Mouse (Mus musculus): ENCODE measurements at regions not wholly inside any gene's neighbourhood (a gene's known extent, or its start where the extent isn't known, plus 50 kb on each side); places are given as distances from the start of the nearest gene placed in this dataset.

DNA sequence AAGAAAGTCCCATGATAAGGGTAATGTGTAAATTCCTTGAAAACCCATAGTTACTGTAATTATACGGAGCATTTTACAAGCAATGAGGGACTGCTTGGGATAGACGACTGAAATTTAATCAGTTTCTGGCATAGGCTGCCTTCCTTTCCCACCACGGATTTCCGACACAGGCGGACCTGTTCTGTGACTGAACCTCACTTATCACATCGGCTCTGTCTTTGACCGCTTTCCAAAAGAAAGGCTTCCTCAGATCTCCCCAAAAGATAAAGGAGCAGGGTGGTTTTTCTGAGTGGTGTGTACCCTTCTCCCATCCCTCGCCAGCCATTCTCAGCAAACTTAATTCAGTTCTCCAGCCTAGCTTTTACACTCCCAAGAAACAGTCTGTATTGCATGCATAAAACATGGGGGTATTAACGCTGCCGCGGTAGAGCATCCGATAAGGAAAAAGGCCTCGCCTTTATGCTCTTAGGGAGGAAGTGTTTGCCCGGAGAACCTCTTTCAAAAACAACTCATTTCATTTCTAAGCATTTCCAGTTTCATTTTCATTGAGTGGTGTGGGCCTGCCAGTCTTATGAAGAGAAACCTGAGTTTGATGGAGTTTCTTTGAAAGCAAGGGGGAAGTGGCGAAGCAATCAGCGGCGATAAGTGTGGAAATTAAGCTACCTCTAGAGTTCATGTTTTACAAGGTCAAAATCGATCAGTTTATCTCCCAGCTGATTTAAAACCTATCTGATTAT is 435.8 kb upstream of the Adgrl2 start:
- DNase-seq (ENCODE audit: low spot score in 2 of 2) = no peak

- no peak for DNase-seq (ENCODE audit: low spot score in 2 of 2)
Observed at GRCm38 (mm10) chr3:149424306-149424705, 434.0 kb upstream of the Adgrl2 start.

DNA sequence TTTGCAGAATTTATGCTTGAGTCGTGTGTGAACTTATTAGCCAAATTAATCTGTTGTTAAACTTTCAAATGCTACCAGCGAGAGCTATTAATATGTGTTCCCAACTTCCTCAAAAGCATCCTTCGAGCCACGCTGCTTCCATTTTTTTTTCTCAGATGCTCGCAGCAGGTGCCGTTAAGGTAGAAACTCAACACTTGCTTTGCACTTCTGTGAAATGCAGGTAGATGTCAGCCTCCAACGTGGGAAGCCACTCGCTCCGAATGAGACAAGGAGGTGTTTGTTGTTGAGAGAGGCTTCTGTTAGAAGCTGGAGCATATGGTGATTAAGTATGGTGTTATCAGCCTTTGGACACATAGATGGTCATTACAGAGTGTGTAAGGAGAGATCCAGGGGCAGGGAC is 433.1 kb upstream of the Adgrl2 start:
- DNase-seq (ENCODE audit: low spot score in 2 of 2) = no peak

- no peak for DNase-seq (ENCODE audit: low spot score in 2 of 2)
Observed at GRCm38 (mm10) chr3:149415081-149415480, 424.7 kb upstream of the Adgrl2 start.

- DNase-seq (ENCODE audit: low spot score in 2 of 2) = no peak
Observed at GRCm38 (mm10) chr3:149413114-149413513, 422.8 kb upstream of the Adgrl2 start.

GRCm38 (mm10) chr3:149410518-149410917 is 420.2 kb upstream of the Adgrl2 start:
- no peak for DNase-seq (ENCODE audit: low spot score in 2 of 2)

DNA sequence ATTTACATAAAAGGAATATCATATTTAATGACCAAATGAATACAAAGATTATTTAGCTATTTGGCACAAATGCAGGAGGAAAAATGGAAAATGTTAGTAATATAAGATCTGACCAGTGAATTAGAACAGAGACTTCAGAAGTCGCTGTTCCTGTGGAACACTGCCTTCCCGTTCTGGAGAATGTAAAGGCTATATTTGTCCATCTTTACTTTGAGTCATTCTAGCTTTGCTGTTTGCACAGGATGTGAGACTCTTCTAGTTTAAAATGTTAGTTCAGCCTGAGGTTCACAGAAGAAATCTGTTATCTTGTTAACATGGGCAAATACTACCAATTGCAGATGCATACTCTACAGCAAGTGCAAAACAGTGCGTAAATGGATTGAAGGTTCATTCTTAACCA is 418.5 kb upstream of the Adgrl2 start:
- DNase-seq (ENCODE audit: low spot score in 2 of 2) = no peak

- no peak for DNase-seq (ENCODE audit: low spot score in 2 of 2)
Observed at GRCm38 (mm10) chr3:149405872-149406271, 415.5 kb upstream of the Adgrl2 start.

- no peak for DNase-seq (ENCODE audit: low spot score in 2 of 2)
Observed at GRCm38 (mm10) chr3:149404691-149405090, 414.3 kb upstream of the Adgrl2 start.

- DNase-seq (ENCODE audit: low spot score in 2 of 2) = no peak
Observed at GRCm38 (mm10) chr3:149402496-149402895, 412.1 kb upstream of the Adgrl2 start.

DNA sequence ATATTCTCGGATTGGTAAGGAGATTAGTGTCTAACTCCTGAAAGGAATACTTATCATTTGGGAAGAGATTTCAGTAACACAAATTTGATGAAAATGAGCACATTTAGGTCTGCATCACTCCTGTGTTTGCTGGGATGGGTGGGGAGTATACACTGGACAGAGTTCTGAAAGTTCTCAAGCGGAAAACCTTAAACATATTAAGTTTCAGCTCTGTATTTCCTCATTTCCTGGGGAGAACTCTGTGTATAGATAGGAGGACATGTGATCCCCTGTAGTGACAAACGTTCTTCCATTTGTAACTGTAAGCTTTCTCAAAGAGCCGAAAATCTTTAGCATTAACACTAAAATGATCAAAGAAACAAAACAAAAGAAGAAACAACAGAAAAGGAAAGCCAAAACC is 404.7 kb upstream of the Adgrl2 start:
- no peak for DNase-seq (ENCODE audit: low spot score in 2 of 2)

- DNase-seq (ENCODE audit: low spot score in 2 of 2) = no peak
Observed at GRCm38 (mm10) chr3:149393317-149394172, 403.2 kb upstream of the Adgrl2 start.

GRCm38 (mm10) chr3:149392164-149392563 is 401.8 kb upstream of the Adgrl2 start:
- DNase-seq (ENCODE audit: low spot score in 2 of 2) = no peak

- no peak for DNase-seq (ENCODE audit: low spot score in 2 of 2)
Observed at GRCm38 (mm10) chr3:149387537-149387936, 397.2 kb upstream of the Adgrl2 start.

DNA sequence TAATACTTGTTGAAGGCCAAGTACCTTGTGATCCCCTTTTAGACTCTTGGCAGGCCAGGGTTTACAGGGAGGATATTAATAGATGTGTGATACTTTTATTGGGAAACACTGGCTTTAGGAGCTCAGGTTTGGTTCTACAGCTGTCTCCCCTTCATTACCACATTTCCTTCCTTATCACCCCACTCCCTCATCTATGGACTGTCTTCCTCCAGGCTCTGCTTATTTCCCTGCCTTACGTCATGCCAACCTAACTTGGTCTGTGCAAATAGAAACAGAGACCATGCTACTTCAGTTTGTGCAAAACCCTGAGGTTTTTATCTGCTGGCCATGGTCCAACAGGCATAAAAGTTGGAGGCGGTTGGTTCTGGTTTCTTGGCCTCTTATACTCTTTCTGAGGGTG is 395.7 kb upstream of the Adgrl2 start:
- DNase-seq (ENCODE audit: low spot score in 2 of 2) = no peak

DNA sequence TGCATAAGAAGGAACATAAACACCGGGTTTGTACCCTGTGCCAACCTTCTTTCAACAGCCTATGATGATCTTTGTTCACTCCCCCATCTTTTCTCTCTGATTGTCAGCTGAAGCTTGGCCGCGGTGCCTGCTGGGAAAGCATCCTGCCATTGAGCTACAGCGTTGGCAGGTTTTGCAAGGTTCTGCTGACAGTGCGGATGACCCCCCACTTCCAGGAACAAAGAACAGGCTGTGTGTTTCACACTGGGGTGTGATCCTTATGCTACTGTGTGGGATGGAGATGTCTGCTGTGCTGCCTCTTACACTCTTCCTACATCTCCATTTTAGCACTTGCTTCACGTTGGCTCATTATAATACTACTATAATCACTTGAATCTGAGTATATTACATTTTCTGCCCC is 395.0 kb upstream of the Adgrl2 start:
- DNase-seq (ENCODE audit: low spot score in 2 of 2) = no peak

DNA sequence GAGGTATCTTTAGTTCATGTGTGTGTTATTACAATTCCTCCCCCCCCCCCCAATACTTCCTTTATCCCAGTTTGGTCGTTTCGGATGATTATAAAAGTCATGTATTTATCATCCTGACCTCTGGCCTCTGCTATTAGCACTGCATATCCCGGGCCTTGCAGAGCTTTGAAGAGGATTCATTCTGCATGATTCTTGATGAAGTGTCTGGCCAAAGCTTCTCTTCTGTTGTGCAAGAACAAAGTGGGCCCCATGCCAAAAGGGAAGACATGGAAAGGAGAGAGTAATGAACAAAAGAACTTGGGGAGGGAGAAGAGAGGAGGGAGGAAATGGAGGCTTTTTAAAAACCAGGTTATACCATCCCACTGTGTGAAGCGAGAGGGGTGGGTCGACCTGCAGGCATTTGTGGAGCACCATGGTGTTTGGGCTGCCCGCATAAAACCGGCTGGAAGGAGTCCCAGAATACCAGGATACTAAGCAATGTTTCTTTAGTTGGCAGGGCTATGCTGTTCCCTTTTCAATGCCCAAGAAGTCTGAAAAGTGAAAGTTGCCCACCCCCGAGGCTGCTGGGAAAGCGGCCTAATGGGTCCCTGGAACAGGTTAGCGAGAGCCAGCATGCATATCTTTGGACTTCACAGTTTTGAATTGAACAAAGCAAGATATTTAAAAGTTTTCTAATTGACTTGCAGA is 391.3 kb upstream of the Adgrl2 start:
- DNase-seq (ENCODE audit: low spot score in 2 of 2) = peak; percentile 28 to 57

DNA sequence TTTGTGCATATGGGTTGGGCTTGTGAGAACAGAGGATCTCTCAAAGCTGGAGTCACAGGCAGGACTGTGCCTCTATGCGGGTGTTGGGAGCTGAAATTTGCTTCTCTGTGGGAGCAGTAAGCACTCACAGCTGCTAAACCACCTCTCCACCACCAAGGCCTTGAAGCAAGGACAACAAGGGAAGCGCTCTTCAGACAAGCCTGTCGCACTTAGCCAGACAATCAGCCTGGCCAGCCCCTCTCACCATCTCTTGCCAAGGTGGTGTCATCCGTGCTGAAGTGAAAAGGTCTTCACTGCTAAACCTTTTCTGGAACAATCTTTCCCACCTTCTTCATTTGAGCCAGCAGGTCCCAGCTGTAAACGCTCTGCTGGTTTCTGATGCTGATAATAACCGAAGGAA is 390.7 kb upstream of the Adgrl2 start:
- DNase-seq (ENCODE audit: low spot score in 2 of 2) = no peak

DNA sequence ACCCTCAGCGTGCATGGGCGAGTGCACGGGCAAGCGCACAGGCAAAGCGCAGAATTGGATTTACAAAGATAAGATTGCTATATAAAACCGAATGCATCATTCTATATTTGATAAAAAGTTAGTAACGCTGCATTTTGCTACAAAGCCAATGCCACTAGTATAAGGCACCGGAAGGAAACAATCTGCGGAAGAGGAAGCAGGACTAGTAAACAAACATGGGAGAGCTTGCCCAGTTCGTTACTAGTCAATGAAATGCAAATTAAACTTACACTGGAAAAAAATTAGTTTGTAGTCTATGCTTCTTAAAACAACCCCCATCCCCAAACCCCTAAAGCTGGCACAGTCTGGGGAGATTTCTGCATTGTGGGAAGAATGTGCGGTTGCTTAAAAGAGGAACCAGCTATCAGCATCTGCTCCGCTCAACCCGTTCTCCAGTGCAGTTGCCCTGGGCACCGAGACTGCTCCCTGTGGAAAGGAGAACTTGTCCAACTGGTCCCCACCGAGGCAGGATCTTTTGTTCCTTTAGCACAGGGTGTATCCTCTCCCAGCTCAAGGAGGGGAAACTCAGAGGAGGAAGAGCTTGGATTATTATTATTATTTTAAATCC is 389.6 kb upstream of the Adgrl2 start:
- DNase-seq (ENCODE audit: low spot score in 2 of 2) = no peak

DNA sequence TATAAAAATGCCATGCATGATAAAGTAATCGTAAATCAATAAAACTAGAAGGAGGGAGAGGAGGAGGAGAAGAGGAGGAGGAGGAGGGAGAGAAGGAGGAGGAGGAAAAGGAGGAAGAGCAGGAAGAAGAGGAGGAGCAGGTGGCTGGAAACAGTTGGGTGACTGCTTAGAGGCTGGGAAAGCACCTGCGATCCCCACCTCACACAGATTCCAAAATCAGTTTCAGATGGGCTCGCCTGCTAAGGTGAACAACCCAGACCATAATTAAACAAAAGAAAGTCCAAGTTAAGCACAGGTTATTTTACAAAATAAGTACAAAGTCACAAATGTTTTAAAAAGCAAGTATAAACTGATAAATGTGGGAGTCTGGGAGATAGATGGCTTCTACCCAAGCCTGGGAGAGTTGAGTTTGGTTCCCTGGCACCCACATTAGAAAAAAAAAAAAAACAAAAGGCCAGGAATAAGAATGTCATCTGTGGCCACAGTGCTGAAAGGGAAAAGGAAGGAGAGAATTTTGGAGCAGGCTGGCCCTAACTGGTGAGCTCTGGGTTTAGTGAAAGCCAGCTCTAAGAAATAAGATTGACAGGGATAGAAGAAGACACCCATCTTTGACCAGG is 389.0 kb upstream of the Adgrl2 start:
- DNase-seq (ENCODE audit: low spot score in 2 of 2) = no peak

DNA sequence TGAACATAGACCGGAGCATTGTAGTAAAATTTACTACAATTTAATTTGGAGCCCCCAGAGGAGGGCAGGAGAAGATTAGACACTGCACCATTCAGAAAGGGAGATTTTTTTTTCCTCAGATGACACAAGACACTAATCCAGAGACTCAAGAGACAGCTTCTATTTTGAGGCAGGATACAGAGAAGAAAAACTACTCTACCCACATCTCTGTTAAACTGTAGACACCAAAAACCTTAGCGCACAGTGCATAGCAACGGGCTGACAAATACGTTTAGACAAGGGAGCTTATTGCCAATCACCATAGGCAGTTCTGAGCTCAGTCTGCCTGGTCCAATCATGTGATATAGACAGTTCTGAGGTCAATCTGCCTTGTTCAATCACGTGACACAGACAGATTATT is 381.1 kb upstream of the Adgrl2 start:
- DNase-seq (ENCODE audit: low spot score in 2 of 2) = no peak
